In genomic region chr6:86599951-86600414, GRCm38 (mm10) we compare ENCODE assay signal across 7 mouse cellular contexts. TPM values are rescaled to one million over a fixed set of nuclear protein-coding genes. Genes with fewer than 3 reads are reported as not detected.
DNase-seq lines count a peak whose midpoint lies in the region; ATAC-seq and TF ChIP-seq lines count a peak whose summit lies in the region.

No protein-coding gene starts in this region.

- no peaks in the 10 kb centered on the region for H3K36me3 ChIP-seq in heart, embryonic 11.5 days (ENCODE audit: control insufficient read depth, insufficient read depth, low read length)
- no peaks in the 10 kb centered on the region for H3K36me3 ChIP-seq in myocyte (ENCODE audit: control insufficient read depth, insufficient read depth)

- H3ac ChIP-seq in myocyte (ENCODE audit: control insufficient read depth, insufficient read length) = no peak overlapping the region

- no peak for TF ChIP-seq POLR2A in brain, embryonic 14.5 days (IDR thresholded peaks at IDR 0.05; ENCODE audit: borderline replicate concordance, extremely low read depth, insufficient read depth, insufficient read length, poor library complexity, severe bottlenecking)
- no peak for TF ChIP-seq POLR2A in myocyte (IDR thresholded peaks at IDR 0.05; ENCODE audit: insufficient read length, low read depth)

- TF ChIP-seq CTCF in brain, embryonic 14.5 days (IDR thresholded peaks at IDR 0.05; ENCODE audit: borderline replicate concordance, extremely low read depth, insufficient read depth, insufficient read length) = no peak

- no peak overlapping the region for H3K4me3 ChIP-seq in heart, embryonic 11.5 days (ENCODE audit: low read depth, low read length)
- no peak overlapping the region for H3K4me3 ChIP-seq in myocyte

- ATAC-seq in heart, embryonic 11.5 days (replicated peaks; ENCODE audit: insufficient number of reproducible peaks, low FRiP score, low TSS enrichment) = peak; percentile 77

- WGBS in heart, embryonic 11.5 days (ENCODE audit: insufficient replicate concordance) = 33% methylated on average over 6 of the region's 6 CpGs

- H3K4me1 ChIP-seq in heart, embryonic 11.5 days (ENCODE audit: control insufficient read depth, insufficient read depth, low read length) = peaks cover 13% of the 10 kb centered on the region

- no peaks in the 10 kb centered on the region for H3K9me3 ChIP-seq in heart, embryonic 11.5 days (replicated peaks; ENCODE audit: control insufficient read depth, low read length)

- no peak overlapping the region for H3K4me2 ChIP-seq in heart, embryonic 11.5 days
- H3K4me2 ChIP-seq in myocyte (ENCODE audit: low read depth) = peak overlapping the region; percentile 57

- no peaks in the 10 kb centered on the region; the same call in 1 of the 2 replicates for H3K27me3 ChIP-seq in heart, embryonic 11.5 days (ENCODE audit: control insufficient read depth, insufficient read depth, low read length)
- H3K27me3 ChIP-seq in myocyte (ENCODE audit: control insufficient read depth, insufficient read depth, insufficient read length) = no peaks in the 10 kb centered on the region

- peak; percentile 55 to 72 for DNase-seq in urinary bladder, adult 18-20 months (ENCODE audit: low spot score in 2 of 2)
- DNase-seq in urinary bladder, postnatal 10 days (ENCODE audit: low spot score) = no peak
- peak; percentile 77 for DNase-seq in brain, embryonic 14.5 days (ENCODE audit: low read depth)
- DNase-seq in kidney, postnatal 36 days = peak; percentile 65 to 78
- DNase-seq in frontal cortex, postnatal 36 days (ENCODE audit: low spot score in 2 of 2) = no peak

- H3K9ac ChIP-seq in heart, embryonic 11.5 days (ENCODE audit: low read depth, low read length) = no peak overlapping the region

- no peaks in the 10 kb centered on the region for H3K79me2 ChIP-seq in myocyte (ENCODE audit: control insufficient read depth, insufficient read depth)

- H3K27ac ChIP-seq in heart, embryonic 11.5 days (ENCODE audit: low read depth, low read length) = peak overlapping the region; percentile 67

TF ChIP-seq in myocyte, 11 proteins besides CTCF, POLR2A, EP300 and RAD21:
- no peak for TF ChIP-seq CEBPB (IDR thresholded peaks at IDR 0.05; ENCODE audit: insufficient read depth, poor library complexity, severe bottlenecking)
- no peak for TF ChIP-seq MAX (IDR thresholded peaks at IDR 0.05; ENCODE audit: low read depth)
- TF ChIP-seq MYOD1 (IDR thresholded peaks at IDR 0.05; ENCODE audit: control insufficient read depth in 1 of 3, insufficient read length in 2 of 3, low read depth in 2 of 3) = peak in 2 of 3 experiments; percentile 4 to 31
- TF ChIP-seq SRF (IDR thresholded peaks at IDR 0.05; ENCODE audit: control insufficient read depth, insufficient read length, low read depth) = no peak
- no peak for TF ChIP-seq E2F4 (IDR thresholded peaks at IDR 0.05; ENCODE audit: insufficient read depth)
- TF ChIP-seq TCF3 (IDR thresholded peaks at IDR 0.05; ENCODE audit: insufficient read length, low read depth) = no peak
- TF ChIP-seq MYOG (IDR thresholded peaks at IDR 0.05; ENCODE audit: control insufficient read depth in 1 of 3, insufficient read depth in 1 of 3, insufficient read length in 2 of 3, low read depth in 2 of 3) = peak in 1 of 3 experiments; percentile 56

RNA-seq across cellular contexts. Expression of gene Asprv1, which starts 28.0 kb away (rescaled TPM):
- polyA plus RNA-seq in brain, embryonic 14.5 days (2012; rRNA removed) = 2.0 and 3.3 TPM in 2 replicates
- polyA plus RNA-seq in heart, embryonic 11.5 days (2014; fragmentation: Nextera tagmentation; extraction: Ambion mirVana) = not detected in 2 replicates
- 0.34 TPM for polyA plus RNA-seq in myocyte (2012; fragmentation: generic; extraction: Trizol)

Comparison
In these comparisons a context has a peak if more than half of its experiments do, and no peak if none do; other contexts are left out.
1. DNase-seq: peak in urinary bladder, adult 18-20 months (2 of 2), brain, embryonic 14.5 days (single experiment) and kidney, postnatal 36 days (2 of 2); none in urinary bladder, postnatal 10 days (single experiment) and frontal cortex, postnatal 36 days (0 of 2).